Mouse (Mus musculus) cerebellum, postnatal 10 days (tissue): ENCODE results near the gene Nmnat2.
A peak's percentile ranks its signal among the peaks of the same experiment; 100 is the strongest.

ENCODE experiments used
- DNase-seq, 2 experiments: peaks; one replicate each; pipeline ENCODE4 v3.0.0; 2021; ENCODE audit warnings: mixed read lengths in 2 of 2

The Nmnat2 gene

DNA sequence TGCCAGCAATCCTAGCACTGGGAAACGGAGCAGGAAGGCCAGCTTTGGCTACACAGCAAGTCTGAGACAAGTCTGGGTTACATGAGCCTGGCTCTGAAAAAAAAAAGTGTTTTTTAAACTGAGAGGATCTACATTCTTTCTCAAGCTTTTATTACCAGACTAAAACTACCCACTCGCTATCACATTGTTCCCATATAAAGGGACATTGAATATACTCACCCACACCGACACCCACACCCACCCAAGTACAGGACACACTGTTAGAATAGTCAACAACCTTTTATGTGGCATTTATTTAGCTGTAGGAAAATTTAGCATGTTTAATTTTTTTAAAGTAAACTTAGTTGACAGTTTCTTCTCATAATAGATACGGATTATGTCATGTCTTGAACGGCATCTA, 35.3 kb downstream of the Nmnat2 start:
- DNase-seq: no peak

DNA sequence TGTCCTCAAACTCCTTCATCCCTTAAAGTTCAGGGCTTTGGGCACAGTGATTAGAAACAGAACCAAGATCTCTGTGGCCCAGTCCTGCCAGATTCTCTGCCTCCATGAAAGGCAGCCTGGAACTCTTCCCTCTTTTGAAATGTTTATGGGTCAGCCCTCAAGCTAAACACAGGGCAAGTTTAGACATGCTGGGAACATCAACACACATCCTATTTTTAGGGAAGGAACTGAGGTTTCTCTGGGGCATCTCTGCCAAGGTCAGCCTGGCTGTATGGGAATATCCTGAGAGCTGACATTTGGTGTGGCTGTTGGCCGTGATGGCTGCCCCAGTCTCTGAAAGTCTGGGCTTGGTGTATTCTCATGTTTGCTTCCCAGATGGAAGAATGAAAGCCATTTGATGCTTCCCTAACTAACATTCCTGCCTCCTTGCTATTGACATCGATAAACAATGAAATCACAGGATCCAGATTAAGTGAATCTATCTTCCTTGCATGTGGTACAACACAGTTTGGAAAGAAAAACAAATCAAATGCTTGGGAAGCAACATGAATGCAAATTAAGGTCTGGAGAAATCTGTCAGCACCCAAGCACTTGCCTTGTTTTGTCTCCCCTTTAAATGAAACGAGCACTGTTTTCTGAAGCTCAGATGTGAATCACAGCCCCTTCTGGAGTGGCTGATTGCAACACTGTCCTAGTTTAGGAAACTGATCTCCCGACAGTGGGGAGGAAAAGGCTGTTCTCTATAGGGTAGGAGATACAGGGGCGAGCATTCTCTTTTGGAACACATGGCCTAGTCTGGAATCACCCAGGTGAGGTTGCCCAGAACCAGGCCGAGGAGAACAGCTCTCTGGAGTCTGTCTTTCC, 37.7 kb downstream of the Nmnat2 start:
- peak; percentile 36 to 45 for DNase-seq

DNA sequence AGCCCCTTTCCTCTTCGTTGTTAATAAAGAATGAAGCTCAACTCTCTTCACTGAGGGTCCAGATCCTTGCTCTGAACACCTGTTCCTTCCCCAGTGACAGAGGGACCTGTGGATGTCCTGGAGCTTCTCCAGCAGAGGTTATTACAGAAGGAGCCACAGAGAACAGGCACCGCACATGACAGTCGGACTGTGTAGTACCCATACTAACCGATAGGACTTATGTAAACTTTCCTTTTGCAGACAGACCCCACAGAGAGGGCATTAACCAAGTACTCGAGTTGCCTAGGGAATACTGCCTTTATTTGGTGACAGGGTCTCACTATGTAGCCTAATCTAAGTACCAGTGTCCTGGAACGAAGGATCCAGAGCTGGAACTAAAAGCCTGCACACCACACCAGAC, 39.0 kb downstream of the Nmnat2 start:
- no peak for DNase-seq

DNA sequence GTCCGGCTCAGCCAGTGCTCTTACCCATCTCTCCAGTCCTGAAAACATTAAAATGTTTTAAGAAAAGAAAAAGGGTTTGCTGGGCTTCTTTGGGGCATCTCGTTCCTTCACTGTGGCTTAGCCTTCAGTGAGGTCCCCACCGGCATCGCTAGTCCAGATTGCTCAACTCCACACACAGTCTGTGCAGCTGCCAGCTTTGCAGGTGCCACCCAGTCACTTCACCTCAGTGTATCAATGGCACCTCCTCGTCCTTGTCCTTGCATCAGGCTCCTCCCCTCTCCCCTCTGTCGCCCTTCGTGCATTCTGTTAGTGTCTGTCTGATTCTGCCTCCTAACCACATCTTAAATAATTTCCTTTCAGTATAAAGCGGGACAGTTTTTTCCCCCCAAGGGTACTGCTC, 45.2 kb downstream of the Nmnat2 start:
- DNase-seq: peak; percentile 29 to 32

DNA sequence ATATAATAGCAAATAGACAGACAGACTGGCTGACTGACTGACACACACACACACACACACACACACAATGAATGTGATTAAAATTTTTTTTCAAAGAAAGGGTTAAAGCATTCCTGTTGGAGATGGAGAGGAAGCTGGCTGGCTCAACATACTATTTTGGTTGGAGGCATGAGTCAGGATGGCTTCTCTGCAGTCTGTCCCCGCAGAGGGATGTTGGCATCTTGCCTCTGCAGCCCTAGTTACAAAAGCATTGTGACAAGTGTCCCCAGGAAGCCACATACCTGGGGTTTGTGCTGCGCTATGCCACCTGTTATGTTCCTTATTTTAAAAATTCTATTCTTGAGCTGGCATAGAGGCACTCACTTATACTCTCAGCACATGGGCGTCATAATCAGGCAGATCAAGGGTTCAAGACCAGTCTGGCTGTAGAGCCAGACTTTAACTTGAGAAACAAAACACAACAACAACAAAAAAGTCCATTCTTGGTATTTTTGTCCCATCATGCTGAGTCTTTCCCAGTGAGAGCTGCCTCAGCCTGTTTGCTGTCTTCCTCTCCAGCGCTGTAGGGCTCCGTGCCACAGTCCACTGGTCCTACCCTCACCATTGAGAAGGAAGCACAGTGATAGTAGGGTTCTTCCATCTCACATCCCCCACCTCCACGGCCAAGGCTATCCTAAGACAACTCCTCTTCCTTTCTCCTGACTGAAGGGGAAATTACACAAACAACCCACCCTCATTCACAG, 45.9 kb downstream of the Nmnat2 start:
- peak; percentile 92 to 94 for DNase-seq

DNA sequence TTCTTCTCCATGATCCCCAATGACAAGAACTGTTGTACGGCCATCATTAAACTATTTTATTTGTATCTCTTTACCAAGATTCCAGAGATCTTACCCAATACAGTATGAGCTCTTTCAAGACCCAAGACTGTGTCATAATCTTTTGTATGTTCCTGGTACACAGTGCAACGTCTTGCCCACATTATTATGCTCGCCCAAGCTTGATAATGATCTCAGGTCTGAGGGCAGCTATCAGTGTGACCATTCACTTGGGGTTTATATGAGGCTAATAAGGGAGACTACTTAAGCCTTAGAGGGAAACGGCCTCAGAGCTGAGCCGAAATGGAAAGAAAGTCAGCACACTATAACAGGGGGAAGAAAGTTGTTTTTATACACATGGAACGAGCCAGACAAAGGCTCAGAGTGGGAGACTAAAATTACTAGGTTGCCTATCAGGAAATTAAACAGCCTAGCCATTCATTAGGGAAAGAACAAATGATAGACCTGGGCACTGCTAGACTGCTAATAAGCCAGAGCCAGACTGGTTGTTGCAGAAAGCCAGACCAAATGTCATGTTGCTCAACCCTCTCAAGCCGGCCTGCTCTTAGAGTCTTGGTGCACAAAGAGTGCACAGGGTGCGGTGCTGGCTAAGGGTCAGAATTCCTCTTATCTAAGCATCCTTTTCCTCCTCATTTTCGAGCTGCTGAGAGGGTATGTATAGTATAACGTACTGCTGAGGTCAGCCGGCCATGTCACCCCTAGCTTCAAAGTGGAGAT, 47.7 kb downstream of the Nmnat2 start:
- DNase-seq: no peak

DNA sequence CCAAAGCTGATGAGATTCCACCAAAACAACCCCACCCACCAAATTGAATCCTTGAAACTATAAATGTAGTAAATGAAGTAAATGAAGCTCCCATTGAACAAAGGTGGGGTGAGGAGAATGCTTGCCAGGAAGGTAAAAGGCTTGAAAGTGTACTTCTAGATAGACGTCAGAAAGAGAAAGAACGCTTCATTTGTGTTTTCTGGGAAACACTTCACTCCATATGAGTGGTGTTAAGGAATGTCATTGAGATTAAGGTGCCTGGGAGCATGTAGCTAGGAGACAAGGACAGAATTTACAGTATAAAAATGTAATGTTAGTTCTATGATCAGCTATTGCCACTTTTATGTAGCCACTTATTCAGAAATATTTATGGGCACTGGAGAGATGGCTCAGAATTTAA, 49.7 kb downstream of the Nmnat2 start:
- no peak for DNase-seq

DNA sequence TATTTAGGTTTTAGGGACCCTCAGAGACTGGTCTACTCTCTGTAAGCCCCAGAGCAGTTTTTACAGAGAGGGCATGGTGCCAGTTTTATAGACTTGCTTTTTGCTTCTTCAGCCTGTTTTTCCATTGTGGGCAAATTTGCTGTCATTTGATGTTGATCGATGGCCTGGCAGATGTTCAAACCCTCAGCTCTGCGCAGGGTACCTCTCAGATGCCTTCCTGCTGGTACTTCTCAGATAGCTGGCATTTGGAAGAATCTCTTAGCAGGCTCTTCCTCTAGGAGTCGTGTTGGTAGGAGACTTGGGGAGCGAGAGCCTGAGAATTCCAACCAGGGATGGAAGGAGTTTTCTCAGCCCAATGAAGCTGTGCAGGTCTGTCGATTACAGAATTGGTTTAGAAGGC, 51.3 kb downstream of the Nmnat2 start:
- DNase-seq: peak in 1 of 2 experiments; percentile 33

DNA sequence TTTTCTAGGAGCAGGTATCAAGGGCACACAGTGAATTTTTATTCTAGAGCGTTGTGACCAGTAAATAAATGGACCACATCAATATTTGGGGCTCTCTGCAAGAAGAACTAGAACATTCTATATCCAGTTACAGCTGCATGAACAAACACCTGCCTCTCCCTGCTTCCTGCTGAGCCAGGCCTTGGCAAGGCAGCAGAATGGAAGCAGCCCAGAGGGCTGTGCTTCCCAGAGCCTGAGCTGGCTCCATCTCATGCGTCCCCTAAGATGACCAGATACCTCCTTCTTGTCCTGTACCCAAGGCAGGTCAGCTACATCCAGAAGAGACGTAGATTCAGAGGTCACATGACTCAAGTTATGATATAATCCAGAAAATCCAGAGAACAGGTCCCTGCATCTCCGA, 52.0 kb downstream of the Nmnat2 start:
- peak in 1 of 2 experiments; percentile 41 for DNase-seq

DNA sequence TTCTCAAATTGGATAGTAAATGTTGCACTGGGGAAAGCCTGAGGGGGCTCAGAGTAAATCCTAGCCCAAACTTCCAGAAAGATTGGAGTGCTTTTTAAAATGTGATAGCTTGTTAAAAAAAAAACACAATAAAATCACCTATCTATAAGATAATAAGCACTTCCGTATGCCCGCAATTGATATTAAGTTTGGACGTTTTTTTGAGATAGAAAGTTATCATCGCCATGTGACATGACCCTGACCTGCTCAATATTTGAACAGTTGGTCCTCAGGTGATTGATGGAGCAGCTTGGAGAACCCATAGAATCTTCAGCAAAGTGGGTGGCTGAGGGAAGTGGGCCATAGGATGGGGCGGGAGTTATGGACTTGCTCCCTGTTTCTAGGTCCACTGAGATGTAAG, 52.5 kb downstream of the Nmnat2 start:
- no peak for DNase-seq

DNA sequence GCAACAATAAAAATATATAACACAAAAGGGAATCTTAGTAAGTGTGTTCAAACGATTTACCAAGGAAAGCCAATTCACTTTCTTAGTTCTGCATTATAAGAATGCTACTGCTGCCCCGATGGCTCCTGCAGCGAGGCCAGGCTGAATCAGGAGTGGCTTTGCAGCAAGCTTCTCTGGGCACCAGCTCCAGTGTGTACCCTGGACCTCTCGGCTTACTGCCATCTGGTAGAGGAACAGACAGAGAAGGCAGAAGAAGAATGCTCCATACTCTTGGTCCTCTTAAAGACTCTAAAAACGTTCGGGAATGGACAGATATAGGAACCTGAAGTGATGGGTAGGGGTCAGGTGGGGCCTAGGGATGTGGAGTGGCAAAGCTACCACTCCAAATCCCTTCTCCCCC, 53.0 kb downstream of the Nmnat2 start:
- no peak for DNase-seq

DNA sequence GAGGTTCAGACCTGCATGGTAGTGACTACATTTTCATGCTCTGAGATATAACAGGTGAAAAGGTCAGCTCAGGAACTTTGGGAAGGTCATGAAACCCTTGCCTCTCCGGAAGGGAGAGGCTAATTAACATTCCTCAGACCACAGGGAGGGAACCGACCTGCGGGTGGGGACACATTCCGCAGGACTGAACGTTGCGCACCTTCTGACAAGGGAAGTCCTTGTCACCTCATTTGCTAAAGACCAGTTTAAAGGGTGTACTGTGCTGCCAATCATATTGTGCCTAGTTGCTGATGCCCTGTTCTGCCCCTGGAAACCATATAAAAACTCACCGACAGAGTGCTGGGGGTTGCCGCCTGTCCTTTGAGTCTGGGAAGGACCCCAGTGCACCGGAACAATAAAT, 54.5 kb downstream of the Nmnat2 start:
- no peak for DNase-seq

DNA sequence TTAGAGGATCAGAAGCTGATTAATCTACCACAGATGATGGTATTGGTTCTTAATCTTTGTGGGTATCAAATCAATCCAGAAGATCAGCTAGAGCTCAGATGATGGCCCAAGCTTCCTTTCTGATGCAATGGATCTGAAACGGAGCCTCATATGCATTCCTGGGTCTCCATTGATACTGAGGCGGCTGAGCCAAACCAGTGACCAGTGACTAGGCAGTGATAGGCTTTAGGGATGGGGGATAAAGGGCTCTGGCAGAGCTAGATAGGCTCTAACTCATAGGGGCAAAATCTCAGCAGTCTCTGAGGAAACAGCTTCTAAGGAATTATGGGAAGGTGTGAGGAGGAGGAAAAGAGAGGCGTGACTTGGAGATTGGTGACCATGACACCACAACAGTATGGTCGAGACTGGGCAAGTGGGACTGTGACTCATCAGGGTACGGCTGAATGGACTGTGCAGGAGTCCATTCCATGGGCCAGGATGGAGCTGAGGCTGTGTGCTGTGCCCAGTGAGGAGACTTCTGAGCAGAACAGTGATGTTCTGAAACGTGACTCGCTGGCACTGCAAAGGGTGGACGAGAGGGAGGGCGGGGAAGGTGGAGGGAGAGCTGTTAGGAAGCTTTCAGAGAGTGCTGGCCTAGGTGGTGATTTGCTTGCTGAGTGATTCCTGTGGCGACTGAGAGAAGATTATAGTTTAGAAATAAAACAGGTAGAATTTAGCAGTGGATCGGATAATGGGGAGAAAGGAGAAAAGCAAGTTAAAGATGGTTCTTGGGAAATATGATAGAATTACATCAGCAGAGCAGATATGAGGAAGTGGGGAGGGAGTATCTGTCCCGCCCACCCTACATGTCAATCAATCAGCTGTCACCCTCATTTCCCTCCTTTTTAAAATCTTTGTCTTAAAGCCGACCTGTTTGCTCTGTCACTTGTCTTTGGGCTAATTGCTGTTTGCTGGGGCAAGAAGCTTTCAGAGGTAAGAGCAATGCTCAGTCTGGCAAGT, 55.9 kb downstream of the Nmnat2 start:
- no peak for DNase-seq

DNA sequence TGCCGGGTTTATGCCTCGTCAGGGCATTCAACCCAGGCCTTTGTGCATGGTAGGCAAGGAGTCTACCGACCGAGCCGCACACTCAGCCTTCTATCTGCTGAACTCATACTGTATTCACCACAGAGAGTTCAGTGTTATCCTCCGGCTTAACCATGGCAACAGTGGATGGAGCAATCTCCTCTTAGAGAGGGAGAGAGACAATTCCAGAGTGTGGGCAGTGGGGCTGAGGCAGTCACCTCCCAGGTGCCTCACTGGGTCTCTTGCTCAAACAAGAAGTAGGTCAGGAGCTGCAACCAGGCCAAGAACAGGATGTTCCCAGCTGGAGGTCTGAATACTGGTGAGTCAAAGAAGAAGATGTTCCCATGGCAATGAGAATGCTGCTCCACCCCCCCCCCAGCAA, 56.8 kb downstream of the Nmnat2 start:
- peak; percentile 39 to 46 for DNase-seq

DNA sequence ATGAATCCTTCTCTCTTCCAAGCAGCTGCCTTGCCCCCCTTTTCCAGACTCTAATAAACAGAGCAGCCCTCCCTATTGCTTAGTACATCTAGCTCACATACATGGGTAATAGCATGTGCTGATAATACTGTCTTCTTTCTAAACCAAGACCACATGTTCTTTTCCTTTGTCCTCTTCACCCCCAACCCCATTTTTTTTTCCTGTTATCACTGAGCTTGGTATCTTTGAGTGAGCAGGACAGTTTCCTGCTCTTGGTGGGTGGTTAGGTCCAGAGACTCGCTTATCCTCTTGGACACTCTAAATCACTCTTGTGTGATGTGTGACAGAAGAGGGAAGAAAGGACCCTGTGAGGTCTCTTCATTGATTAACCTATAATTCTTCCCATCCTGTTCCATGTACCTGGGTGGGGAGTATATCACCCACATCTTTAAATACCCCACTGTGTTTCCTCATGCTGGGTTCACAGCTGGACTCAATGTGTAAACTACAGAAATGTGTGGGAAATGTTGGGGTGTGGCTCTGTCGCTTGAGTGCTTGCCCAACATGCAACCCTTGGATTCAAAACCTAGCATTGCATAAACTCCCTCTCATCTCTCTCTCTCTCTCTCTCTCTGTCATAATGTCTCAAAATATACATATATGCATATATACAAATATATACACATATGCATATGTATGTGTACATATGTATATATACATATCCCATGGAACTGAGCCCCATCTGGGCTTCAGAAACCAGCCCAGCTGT, 58.9 kb downstream of the Nmnat2 start:
- DNase-seq: no peak

DNA sequence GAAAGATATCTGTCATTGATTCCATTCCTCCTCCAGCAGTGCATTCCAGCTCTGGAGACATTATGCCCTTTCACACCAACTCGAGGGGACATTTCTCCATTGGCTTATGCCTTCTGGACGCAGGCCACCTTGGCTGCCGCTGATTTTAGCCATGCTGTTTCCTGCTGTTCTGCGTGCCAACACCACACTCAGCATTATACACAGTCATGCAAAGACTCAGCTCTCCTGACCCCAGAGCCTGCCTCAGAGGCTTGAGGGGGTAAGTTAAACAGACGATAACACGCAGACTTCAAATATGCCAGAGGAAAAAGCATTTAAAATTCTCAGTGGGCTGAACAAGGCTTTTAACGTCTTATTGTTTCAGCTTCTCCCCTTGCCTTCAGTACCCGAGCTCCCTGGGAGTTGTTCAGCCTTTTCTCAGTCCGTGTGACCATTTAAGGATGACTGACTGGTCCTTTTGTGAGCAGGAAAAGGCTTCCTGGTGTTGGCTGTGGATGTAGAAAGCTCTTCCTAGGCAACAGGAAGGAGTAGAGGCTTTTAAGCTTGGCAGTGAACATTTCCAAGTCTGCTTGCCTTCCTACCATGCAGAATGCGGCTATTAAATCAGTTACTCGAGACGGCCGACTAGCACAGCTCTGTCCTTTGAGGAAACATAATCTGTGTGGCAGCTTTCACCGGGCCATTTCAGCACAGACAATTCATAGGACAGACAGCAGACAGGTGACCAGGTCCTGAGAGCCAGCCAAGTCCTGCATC, 59.8 kb downstream of the Nmnat2 start:
- peak; percentile 87 to 90 for DNase-seq

DNA sequence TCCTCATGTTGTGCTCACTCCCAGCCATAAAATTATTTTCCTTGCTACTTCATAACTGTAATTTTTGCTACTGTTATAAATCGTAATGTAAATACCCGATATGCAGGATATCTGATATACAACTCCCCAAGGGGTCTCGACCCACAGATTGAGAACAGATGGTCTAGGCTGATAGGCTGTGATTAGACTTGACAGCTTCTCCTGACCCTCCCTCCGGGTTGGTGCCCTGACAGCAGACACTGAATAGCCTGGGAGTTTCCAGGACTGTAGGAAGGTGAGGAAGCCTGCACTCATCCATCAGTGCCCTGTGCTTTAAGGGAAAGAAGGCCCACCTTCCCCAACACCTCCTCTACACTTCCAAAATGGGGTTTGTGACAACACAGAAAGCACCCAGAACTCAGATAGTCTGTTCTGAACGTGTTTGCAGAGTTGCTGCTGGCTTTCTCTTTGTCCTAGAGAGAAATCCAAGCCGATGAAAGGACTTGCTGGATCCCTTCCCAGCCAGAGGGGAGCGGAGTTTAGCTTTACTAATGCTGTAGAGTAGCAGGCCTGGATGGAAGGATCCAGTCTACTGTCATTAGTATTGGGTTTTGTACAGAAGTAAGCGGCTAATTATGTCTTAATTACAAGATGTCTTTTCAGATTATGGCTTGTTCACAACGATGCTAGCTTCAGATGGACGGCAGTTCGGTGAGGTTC, 61.8 kb downstream of the Nmnat2 start:
- peak; percentile 71 to 81 for DNase-seq

DNA sequence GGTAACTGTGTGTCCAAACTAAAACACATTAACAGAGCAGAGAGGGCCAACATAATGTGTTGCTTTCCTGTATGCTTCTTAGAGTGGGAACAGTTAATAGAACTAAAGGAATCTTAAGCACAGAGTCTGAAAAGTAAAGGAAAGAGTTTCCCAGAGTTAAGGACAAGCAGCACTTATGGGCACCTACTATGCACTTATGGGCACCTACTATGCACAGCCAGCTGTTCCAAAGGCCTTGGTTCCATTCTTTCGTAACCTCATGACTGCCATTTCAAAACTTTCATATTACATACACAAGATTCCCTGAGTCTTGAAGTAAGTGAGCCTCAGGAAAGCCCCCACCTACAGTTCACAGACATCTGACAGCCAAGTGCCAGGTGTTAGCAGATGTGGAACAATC, 64.3 kb downstream of the Nmnat2 start:
- DNase-seq: no peak

DNA sequence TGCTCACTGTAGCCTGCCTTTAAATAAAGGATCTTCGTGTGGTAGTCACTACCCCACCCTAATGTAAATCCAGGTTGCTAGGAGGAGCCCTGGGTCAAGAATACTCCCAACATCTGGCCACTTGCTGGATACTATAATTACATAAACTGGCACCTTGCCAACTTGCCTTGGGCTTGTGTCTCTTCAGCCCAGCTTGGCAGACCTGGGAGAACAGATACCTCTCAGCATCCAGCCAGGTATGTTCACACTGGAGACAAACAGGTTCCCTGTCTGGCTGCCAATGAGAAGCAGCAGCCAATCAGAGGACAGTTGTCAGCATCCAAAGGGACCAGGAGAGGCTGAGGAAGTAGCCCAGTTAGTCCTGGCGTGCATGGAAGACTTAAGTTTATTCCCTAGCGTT, 64.8 kb downstream of the Nmnat2 start:
- peak; percentile 33 to 42 for DNase-seq

DNA sequence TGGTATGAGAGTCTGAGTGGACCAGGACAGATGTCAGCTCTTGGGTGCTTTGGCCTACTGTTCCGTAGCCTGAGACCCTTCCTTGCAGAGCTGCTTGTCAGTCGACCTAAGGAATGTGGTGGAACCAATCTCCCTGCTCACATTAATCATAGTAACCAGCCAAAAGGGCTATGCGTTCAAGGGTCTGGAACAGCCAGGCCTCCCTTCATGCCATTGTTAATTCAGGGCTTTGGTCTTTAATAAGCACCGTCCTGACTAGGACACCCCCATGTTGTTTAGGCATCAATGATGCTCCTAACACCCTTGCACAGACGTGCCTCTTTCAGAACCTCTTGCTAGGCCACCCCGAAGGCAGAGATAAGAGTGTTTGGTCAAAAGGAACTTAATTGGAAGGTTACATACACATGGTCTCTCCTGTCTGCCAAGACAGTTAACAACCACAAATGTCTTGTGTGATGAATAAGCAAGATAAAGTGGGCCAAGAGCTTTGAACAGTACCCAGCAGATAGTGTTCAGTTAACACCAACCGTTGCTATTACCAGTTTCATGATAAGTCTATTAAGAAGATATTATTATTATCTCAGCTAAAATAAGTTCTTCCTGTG, 66.3 kb downstream of the Nmnat2 start:
- DNase-seq: no peak
